Mouse (Mus musculus): ENCODE data around the gene Cog6. TPM values are rescaled to one million over a fixed set of nuclear protein-coding genes. Genes with fewer than 3 reads are reported as not detected.

The Cog6 gene
- polyA plus RNA-seq, 1 experiment from 2014 or later, result 52.1 TPM

DNA sequence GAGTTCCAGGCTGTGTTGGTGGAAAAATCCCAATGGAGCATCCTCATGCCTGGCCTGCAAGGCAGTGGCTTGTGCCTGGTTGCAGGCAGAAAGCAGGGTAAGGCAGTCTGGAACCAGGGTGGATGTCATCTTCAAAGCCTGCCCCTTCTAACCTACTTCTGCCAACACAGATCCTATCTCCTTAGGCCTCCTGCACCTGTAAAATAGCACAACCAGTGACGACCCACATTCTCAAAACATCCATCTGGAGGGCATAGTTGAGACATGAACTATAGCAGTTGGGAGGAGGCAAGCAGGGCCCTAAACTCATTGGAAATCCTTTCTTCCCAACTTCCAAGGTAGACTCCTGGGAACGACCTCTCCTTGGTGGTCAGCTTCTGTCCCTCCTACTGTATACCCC lies 85.1 kb downstream of the Cog6 start:
- no peak for ATAC-seq (ENCODE audit: insufficient number of reproducible peaks, insufficient read depth, low FRiP score, low TSS enrichment)
- 79% methylated on average over 2 of the region's 2 CpGs for WGBS

More for the DNA sequence above, 85.1 kb downstream of the Cog6 start:
- Histone ChIP-seq H3K4me2 (replicated peaks) (no peak overlapping the region), H3K36me3 (no peaks in the 10 kb centered on the region), H3K9me3 (no peaks in the 10 kb centered on the region), H3K27ac (no peak overlapping the region), H3K4me1 (peaks cover 3% of the 10 kb centered on the region; the same call in 1 of the 2 replicates), H3K9ac (no peak overlapping the region), H3K4me3 (no peak overlapping the region), H3K27me3 (no peaks in the 10 kb centered on the region)

Other genes with a start within 250 kb of the Cog6 start
- 50.8 and 52.1 TPM in 2 replicates for gene Lhfp, start 24.3 kb upstream of the Cog6 start, polyA plus RNA-seq (2016; fragmentation: Nextera tagmentation; extraction: Ambion mirVana)

All from embryonic facial prominence, embryonic 12.5 days (tissue).